Mouse (Mus musculus) midbrain, embryonic 15.5 days (tissue): ENCODE measurements at regions not wholly inside any gene's neighbourhood (a gene's known extent, or its start where the extent isn't known, plus 50 kb on each side); places are given as distances from the start of the nearest gene placed in this dataset. TPM values are rescaled to one million over a fixed set of nuclear protein-coding genes. Genes with fewer than 3 reads are reported as not detected.

Source experiments
- microRNA counts: library from miRNA; unstranded; fragments of <30 nt; microRNA quantifications from one replicate; lab custom pipeline; 2016
- microRNA-seq: library from miRNA; unstranded; fragments of <30 nt; microRNA quantifications from one replicate; pipeline ENCODE4, GENCODE M21; 2016

MicroRNA genes in the stretch of these regions (microRNA counts, 519-probe panel; counts per million panel counts)
- microRNA mmu-miR-466j (lab: Ali Mortazavi, UCI), result not detected

Small RNAs in the stretch of these regions (microRNA-seq; reads per million reads assigned to microRNA genes)
- gene Mir466j (not detected), gene Mir6408 (not detected)
